Mouse (Mus musculus) CD4-positive helper T cell, adult 2 months (primary cell): ENCODE results near the gene Eif5.
"Not testable (repeated sequence)": the region's sequence is repeated elsewhere in the genome, so short reads cannot be mapped to it uniquely, and the experiment has no call there.

ENCODE experiments used
- DNase-seq: peaks from one replicate; pipeline ENCODE4 v3.0.0-alpha.2; 2012; ENCODE audit warnings: low read depth, missing footprints, low spot score

The Eif5 gene

DNA sequence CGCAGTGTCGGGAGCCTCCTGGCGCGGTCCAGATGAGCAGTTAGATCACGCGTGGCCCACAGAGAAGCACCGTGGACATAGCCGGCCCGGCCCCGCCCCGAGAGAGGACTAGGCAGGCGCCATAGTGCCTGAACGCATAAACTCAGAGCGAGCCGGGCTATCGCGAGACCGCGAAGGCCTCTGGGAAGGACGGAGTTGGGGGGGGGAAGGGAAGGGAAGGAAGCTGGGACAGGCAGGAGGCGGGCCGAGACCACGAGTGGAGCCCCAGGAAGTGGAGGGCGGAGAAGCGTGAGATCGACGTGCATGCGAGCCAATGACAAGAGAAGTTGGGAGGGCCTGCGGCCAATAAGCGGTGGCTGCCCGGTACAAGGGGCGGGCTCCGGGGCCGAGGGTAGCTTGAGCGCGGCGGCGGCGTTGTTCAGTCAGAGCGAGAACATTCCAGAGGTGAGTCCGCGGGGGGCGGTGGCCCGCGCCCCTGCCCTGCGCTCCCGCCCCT, at the start of gene Eif5:
TSS of gene Eif5 (plus strand) at position 221 of the 496 bp plus-strand sequence.
- DNase-seq, result peak; percentile 99

GRCm38 (mm10) chr12:111489261-111489865, 48.5 kb upstream of the Eif5 start:
- DNase-seq, result no peak

GRCm38 (mm10) chr12:111494931-111495330, 42.9 kb upstream of the Eif5 start:
- DNase-seq, result no peak

DNA sequence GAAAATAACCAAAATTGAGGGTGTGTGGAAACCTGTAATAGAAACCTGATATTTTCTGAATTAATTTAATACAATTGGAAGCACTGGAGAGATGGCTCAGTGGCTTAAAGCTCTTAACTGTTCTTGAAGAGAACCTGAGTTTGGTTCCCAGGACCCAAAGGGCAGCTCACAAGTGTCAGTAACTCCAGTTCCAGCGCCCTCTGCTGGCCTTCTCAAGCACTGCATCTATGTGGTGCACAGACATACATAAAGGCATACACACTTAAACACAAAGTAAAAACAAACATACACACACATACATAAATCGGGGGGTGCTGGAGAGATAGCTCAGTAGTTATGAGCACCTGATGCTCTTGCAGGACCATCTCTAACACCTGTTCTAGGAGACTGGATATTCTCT, 40.7 kb upstream of the Eif5 start:
- DNase-seq, result no peak

DNA sequence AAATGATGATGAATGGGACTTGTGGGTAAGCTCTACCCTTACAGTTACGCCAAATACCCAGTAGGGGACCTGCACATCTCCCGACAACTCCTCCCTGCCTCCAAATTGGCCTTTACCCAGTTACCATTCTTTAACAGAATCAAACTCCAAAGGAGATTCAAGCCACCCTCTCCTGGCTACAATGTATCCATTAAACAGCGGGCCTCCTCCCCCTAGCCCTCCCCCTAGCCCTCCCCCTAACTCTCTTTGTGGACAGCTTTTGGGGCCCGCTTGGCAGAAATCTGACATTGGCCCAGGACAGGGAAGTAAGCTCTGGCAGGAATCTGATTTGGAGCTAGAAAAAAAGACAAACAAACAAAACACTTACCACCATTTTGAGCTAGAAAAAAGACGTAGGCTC, 38.2 kb upstream of the Eif5 start:
- no peak for DNase-seq

GRCm38 (mm10) chr12:111500725-111501124, 37.1 kb upstream of the Eif5 start:
- DNase-seq, result no peak

DNA sequence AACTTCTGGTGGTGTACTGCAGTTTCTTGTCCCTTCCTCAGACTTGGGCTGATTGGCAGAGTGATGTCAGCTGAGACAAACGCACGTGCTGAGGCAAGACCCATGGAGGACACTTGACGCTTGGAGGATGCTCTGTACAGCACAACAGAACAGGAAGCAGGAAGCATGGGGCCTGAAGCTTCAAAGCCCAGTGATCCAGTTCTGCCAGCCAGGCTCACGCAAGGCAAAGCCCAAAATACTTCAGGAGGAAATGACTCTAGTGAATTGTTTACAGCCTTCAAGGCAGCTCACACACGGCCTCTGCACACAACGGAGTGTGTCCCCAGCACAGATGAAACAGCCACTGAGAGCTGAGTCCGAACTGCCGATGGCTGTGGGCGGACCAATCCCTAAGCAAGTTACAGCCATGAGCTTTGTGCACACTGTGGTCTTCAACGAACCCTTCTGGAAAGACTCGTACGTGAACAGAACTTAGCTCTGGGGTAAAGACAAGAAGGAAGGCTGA, 34.7 kb upstream of the Eif5 start:
- no peak for DNase-seq

- DNase-seq, result no peak
Measured at GRCm38 (mm10) chr12:111503571-111503970, 34.2 kb upstream of the Eif5 start.

DNA sequence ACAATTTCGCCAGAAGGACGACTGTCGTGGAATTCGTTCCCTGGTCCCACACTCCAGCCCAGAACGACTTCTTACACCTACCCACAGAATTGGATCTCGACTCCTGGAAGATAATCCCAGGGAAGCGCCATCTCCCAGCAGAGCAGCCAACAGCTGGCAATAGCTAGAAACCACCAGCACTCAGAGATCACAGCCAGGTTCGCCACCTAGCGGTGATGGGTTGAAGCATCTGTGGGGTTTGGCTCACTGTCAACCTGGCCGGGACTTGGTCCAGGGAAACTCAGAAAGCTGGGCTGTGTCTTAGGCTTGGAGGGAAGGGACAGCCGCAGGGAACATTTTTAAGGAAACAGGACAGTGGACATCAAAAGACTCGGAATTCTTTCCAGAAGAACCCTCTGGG, 32.9 kb upstream of the Eif5 start:
- DNase-seq, result peak; percentile 53

DNA sequence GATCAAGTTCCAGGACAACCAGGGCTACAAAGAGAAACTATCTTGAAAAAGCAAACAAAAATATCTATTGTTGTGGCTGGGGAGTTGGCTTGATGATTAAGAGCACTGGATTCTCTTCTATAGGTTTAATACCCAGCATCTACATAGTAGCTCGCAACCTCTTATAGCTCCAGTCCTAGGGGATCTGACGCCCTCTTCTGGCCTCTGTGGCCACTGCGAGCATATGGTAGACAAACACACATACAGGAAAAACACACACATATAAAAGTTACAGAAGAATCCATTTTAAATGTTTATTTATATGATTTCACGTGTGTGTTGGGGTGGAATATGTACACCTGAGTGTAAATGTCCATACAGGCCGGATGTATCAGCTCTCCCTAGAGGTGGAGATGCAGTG, 30.8 kb upstream of the Eif5 start:
- no peak for DNase-seq

DNA sequence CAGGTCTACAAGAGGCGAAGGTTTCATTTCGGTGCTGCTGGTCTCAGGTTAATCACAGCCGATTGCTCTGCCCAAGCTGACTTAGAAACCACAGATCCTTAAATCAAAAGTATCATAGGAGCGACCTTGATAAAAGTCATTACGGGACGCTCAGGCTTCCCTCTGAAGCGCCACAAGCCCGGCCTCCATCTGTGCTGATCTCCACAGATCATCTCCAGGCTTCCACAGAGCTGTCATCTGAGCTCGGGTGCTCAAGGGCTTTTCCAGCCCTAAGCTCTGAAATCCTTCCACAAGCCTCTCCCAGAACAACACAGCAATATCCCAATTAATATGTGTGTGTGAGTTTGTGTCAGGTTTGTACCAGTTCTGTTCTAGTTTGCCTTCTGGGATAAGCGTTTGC, 29.9 kb upstream of the Eif5 start:
- no peak for DNase-seq

DNA sequence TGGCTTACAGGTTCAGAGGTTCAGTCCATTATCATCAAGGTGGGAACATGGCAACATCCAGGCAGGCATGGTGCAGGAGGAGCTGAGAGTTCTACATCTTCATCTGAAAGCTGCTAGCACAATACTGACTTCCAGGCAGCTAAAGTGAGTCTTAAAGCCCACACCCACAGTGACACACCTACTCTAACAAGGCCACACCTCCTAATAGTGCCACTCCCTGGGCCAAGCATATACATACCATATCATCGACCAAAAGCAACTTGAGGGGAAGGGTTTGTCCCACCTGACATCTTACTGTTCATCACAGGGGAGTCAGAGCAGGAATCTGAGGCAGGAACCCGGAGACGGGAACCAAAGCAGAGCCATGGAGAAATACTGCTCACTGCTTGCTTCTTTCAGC, 29.4 kb upstream of the Eif5 start:
- DNase-seq, result not testable (repeated sequence)

- no peak for DNase-seq
Measured at GRCm38 (mm10) chr12:111512572-111513063, 25.2 kb upstream of the Eif5 start.

DNA sequence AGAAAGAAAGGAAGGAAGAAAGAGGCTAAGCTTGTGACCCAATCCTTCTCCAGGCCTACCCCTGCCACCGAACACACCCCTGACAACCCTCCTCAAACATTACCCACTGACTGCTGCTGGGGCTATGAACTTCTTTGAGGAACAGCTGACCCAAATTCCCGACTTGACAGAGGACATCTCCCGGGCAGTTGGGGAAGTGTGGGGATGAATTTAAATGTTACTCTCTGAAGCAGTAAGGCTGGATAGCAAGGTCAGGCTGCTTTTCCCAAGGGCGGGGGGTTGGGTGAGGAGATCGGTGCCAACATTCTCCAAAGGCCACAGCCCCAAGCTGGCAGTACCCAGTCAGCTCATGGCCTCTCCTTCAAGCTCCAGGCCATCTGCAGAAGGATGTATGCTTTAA, 24.1 kb upstream of the Eif5 start:
- DNase-seq, result no peak

GRCm38 (mm10) chr12:111514231-111514792, 23.5 kb upstream of the Eif5 start:
- no peak for DNase-seq

DNA sequence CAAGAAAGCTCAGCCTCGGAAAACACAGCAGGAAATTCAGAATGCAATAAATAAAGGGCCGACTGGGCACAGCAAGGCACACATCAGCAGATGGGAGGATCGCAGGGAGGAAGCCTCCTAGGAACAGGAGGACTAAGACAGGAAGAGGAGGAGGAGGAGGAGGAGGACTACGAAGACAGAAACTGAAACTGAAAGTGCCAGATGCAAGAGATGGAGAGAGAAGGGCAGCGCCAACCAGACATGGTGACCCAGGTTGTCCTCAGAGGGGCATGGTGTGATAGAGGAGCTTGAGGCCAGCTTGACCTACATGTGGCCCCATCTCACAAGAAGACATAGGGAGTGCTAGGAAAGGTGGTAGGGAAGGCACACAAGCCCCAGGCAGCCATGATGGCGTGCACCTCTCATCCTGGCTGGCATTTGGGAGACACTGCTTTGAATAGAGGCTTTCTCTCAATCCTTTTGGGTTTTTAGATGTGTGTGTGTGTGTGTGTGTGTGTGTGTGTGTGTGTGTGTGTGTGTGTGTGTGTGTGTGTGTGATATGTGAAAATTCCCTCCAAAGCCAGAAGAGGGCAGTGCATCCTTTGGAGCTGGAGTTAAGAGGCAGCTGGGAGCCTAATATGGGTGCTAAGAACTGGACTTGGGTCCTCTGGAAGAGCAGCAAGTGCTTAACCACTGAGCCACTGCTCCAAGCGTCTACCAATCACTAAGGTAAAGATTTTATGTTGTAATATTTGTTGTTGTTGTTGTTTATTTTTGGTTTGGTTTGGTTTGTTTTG, 22.8 kb upstream of the Eif5 start:
- DNase-seq, result peak; percentile 19

GRCm38 (mm10) chr12:111515920-111516319, 21.9 kb upstream of the Eif5 start:
- DNase-seq, result no peak

GRCm38 (mm10) chr12:111516826-111517225, 21.0 kb upstream of the Eif5 start:
- DNase-seq, result peak; percentile 37

DNA sequence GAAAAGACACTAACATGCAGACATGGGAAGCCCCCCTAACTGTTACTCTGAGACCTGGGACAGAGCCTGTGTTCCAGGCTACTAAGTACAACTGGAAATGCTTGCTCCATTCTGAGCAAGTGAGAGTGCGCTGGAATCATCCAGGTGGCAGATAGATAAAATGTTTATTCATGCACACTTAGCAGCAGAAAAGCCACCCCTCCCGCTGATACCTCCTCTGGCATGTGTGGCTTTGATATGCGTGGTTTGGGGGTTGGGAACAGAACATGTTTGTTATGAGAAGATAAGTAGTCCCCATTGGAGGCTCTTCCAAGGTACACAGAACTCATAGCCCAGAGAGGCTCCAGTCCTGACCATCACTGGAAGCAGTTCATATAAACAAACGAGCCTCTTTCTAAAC, 19.9 kb upstream of the Eif5 start:
- no peak for DNase-seq

DNA sequence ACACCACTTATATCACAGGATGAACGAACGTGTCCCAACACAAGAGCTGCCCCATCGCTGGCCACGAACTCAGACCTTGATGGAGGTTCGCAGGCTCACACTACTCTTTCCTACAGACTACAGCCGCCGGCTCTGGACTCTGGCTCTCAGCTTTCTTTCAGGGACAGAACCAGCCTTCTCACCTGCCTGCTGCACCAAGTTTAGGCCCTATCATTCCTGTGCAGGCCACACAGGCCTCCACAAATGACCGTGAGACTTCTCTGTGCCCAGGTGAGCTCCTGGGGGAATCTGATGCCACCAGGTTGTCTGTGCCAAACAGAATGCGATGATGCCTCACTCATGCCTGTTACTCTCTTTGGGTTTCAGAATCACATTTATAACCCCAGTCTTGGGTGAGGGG, 19.4 kb upstream of the Eif5 start:
- DNase-seq, result no peak

DNA sequence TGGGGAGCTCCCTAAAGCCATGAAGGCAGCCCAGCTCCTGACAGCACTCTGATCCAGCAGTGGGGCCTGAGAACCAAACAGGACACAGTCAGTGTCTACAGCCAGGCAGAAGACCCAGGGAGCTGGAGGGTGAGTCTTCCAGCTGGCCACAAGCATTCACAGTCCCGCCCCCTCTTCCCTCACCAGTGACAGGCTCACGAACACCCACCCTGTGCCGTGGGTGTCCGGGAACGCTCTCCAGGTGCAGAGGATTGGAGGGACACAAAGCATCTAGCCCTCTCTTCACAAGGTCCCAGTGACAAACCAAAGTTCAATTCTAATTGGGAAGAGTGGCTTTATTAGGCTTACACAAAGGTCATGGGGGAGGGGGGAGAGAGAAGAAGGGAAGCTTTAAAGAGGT, 18.0 kb upstream of the Eif5 start:
- no peak for DNase-seq

- no peak for DNase-seq
Measured at GRCm38 (mm10) chr12:111520994-111521393, 16.8 kb upstream of the Eif5 start.

DNA sequence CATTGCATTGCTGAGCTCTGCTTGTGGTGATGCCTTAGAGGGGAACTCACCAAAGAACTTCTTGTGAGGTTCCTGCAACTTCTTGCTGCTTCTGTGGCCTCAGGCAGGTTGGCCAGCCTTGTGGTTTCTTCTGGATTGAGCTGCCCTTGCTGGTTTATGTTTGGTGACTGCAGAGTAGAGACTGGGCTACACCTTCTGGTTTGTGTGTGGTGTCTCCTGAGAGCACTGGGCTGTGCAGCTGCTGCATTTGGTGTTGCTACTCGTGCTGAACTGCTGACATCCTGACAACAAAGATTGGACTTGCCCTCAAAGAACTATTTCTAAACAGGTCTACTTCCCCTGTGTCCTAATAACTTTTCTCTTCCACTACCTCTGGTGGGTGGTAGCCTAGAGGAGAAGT, 13.3 kb upstream of the Eif5 start:
- DNase-seq, result no peak
